Comparison of ENCODE assay signal across 15 mouse cellular contexts in genomic region chr13:29162444-29162843, GRCm38 (mm10).
A peak's percentile ranks its signal among the peaks of the same experiment; 100 is the strongest.
DNase-seq lines count a peak whose midpoint lies in the region; ATAC-seq and TF ChIP-seq lines count a peak whose summit lies in the region.
"Had no signal": no experiment of that assay in that cellular context is flagged by ENCODE, and none has a peak within 500 bp of the region (broad histone marks: within the 10 kb centered on the region; RNA-seq: fewer than 3 reads in every experiment).

No protein-coding gene starts in this region.

- peak; percentile 90 for DNase-seq in heart, adult 11 months
- peak; percentile 65 for DNase-seq in cerebellum, adult 11-12 months
- DNase-seq in cerebellum, postnatal 36 days: peak; percentile 15 to 29
- DNase-seq in forebrain, postnatal 0 days: no peak
- no peak for DNase-seq in layer of hippocampus, adult 11-12 months (ENCODE audit: low spot score)
- DNase-seq: embryo, embryonic 11 days; kidney, postnatal 4 days; lung, postnatal 10 days had no signal

- H3K36me3 ChIP-seq in heart, embryonic 12.5 days: no peaks in the 10 kb centered on the region
- no peaks in the 10 kb centered on the region for H3K36me3 ChIP-seq in intestine, embryonic 16.5 days (ENCODE audit: control insufficient read depth, insufficient read depth, low read length)
- no peaks in the 10 kb centered on the region for H3K36me3 ChIP-seq in forebrain, postnatal 0 days (ENCODE audit: insufficient read depth)
- no peaks in the 10 kb centered on the region for H3K36me3 ChIP-seq in forebrain, embryonic 16.5 days (ENCODE audit: control insufficient read depth, insufficient read depth)

- no peaks in the 10 kb centered on the region for H3K27me3 ChIP-seq in heart, embryonic 12.5 days (replicated peaks)
- H3K27me3 ChIP-seq in intestine, embryonic 16.5 days (replicated peaks; ENCODE audit: control insufficient read depth, insufficient read depth, low read length): no peaks in the 10 kb centered on the region
- H3K27me3 ChIP-seq in forebrain, postnatal 0 days (ENCODE audit: insufficient read depth, low read length): no peaks in the 10 kb centered on the region
- no peaks in the 10 kb centered on the region for H3K27me3 ChIP-seq in forebrain, embryonic 16.5 days (replicated peaks; ENCODE audit: control insufficient read depth, insufficient read depth, low read length)
- H3K27me3 ChIP-seq: Patski had no signal

- no peak overlapping the region for H3K4me3 ChIP-seq in heart, embryonic 12.5 days
- no peak overlapping the region for H3K4me3 ChIP-seq in intestine, embryonic 16.5 days (ENCODE audit: low read length)
- H3K4me3 ChIP-seq in forebrain, postnatal 0 days (ENCODE audit: low read depth, low read length): no peak overlapping the region
- no peak overlapping the region for H3K4me3 ChIP-seq in forebrain, embryonic 16.5 days (replicated peaks; ENCODE audit: low read length)

- no peak overlapping the region for H3K4me2 ChIP-seq in heart, embryonic 12.5 days
- H3K4me2 ChIP-seq in intestine, embryonic 16.5 days (ENCODE audit: low read depth, low read length): no peak overlapping the region
- no peak overlapping the region for H3K4me2 ChIP-seq in forebrain, postnatal 0 days (ENCODE audit: low read depth)
- H3K4me2 ChIP-seq in forebrain, embryonic 16.5 days (ENCODE audit: low read length): no peak overlapping the region
- H3K4me2 ChIP-seq: liver, embryonic 11.5 days; midbrain, embryonic 11.5 days had no signal

- no peak overlapping the region for H3K27ac ChIP-seq in heart, embryonic 12.5 days (ENCODE audit: poor library complexity, severe bottlenecking)
- H3K27ac ChIP-seq in intestine, embryonic 16.5 days (ENCODE audit: low read length): no peak overlapping the region
- no peak overlapping the region for H3K27ac ChIP-seq in forebrain, postnatal 0 days (ENCODE audit: low read depth, low read length)
- H3K27ac ChIP-seq in forebrain, embryonic 16.5 days (ENCODE audit: low read length): no peak overlapping the region
- H3K27ac ChIP-seq: hindbrain, postnatal 0 days had no signal

- H3K9me3 ChIP-seq in heart, embryonic 12.5 days (replicated peaks): no peaks in the 10 kb centered on the region
- H3K9me3 ChIP-seq in intestine, embryonic 16.5 days (ENCODE audit: control insufficient read depth, low read length): no peaks in the 10 kb centered on the region
- H3K9me3 ChIP-seq in forebrain, postnatal 0 days (ENCODE audit: low read length): no peaks in the 10 kb centered on the region
- H3K9me3 ChIP-seq in forebrain, embryonic 16.5 days (ENCODE audit: control insufficient read depth, low read length): no peaks in the 10 kb centered on the region

- 0 out of 2 replicates have a peak, but pooled peaks cover 6% of the 10 kb centered on the region for H3K4me1 ChIP-seq in heart, embryonic 12.5 days (replicated peaks)
- peaks cover 8% of the 10 kb centered on the region for H3K4me1 ChIP-seq in intestine, embryonic 16.5 days (ENCODE audit: control insufficient read depth, insufficient read depth, low read length)
- H3K4me1 ChIP-seq in forebrain, postnatal 0 days (ENCODE audit: insufficient read depth): no peaks in the 10 kb centered on the region
- H3K4me1 ChIP-seq in forebrain, embryonic 16.5 days (replicated peaks; ENCODE audit: control insufficient read depth, insufficient read depth, low read length): peaks cover 6% of the 10 kb centered on the region; the same call in 1 of the 2 replicates

- no peak overlapping the region for H3K9ac ChIP-seq in heart, embryonic 12.5 days
- H3K9ac ChIP-seq in intestine, embryonic 16.5 days (ENCODE audit: low read depth, low read length): no peak overlapping the region
- H3K9ac ChIP-seq in forebrain, postnatal 0 days: no peak overlapping the region
- H3K9ac ChIP-seq in forebrain, embryonic 16.5 days (replicated peaks; ENCODE audit: low read depth, low read length): no peak overlapping the region

- no peak for ATAC-seq in heart, embryonic 12.5 days (ENCODE audit: insufficient number of reproducible peaks, low FRiP score)
- ATAC-seq in intestine, embryonic 16.5 days: peak; percentile 49
- no peak for ATAC-seq in forebrain, postnatal 0 days
- no peak for ATAC-seq in forebrain, embryonic 16.5 days
- ATAC-seq: hindbrain, postnatal 0 days; Patski had no signal

- WGBS in heart, embryonic 12.5 days: 48% methylated on average over 3 of the region's 3 CpGs
- 40% methylated on average over 3 of the region's 3 CpGs for WGBS in intestine, embryonic 16.5 days
- WGBS in forebrain, postnatal 0 days: 69% methylated on average over 3 of the region's 3 CpGs
- 79% methylated on average over 3 of the region's 3 CpGs for WGBS in forebrain, embryonic 16.5 days

- TF ChIP-seq CTCF in forebrain, postnatal 0 days (IDR thresholded peaks at IDR 0.05; ENCODE audit: low read depth): no peak

Comparison
In these comparisons a context has a peak if more than half of its experiments do, and no peak if none do; other contexts are left out.
1. DNase-seq: peak in heart, adult 11 months (single experiment), cerebellum, adult 11-12 months (single experiment) and cerebellum, postnatal 36 days (2 of 2); none in forebrain, postnatal 0 days (single experiment) and layer of hippocampus, adult 11-12 months (single experiment).